Mouse (Mus musculus) fibroblast of lung, adult 2 months (primary cell): ENCODE results near the gene Ccdc177.
A peak's percentile ranks its signal among the peaks of the same experiment; 100 is the strongest.
"Not testable (repeated sequence)": the region's sequence is repeated elsewhere in the genome, so short reads cannot be mapped to it uniquely, and the experiment has no call there.

Experiments used
- DNase-seq: peaks from one replicate; pipeline ENCODE4 v3.0.0-alpha.2; 2011; ENCODE audit warnings: low read depth

Gene Ccdc177

DNA sequence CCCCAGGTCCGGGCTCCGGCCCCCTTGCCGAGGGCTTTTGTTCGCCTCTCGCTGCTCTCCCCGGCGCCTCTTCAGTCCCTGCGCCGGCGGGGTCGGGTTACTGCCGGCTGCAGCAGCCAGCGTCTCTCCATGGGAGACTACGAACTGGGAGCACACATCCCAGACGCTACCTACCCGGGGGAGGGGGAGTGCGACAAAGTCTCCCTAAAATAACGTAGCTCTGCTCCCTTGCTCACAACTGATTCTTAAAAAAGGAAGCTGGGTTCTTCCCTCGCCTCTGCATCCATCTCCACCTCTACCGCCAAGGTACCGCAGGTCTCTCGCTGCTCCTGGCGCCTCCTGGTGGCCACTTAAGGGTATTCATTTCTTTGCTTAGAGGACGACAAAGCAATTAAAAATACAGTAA, at the start of gene Ccdc177:
TSS of gene Ccdc177 (minus strand) at position 292 of the 406 bp plus-strand sequence.
- DNase-seq, result no peak

DNA sequence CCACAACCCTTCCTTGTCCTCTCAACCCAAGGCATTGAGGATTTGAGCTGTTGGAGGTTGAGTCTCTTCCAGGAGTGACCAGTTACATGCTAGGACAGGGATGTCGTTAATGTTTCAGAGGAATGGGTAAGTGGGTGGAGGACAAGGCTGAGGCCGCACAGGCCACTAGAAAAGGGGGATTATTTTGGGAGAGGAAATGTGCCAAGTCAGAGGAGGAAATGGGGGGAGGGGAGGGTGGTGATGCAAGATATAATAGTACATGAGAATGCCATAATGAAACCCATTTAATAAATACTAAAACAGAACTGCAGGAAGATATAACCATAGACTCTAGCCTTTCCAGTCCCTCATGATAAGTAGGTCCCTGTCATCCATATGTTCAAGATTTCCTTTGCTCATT, 49.5 kb upstream of the Ccdc177 start:
- DNase-seq, result no peak

DNA sequence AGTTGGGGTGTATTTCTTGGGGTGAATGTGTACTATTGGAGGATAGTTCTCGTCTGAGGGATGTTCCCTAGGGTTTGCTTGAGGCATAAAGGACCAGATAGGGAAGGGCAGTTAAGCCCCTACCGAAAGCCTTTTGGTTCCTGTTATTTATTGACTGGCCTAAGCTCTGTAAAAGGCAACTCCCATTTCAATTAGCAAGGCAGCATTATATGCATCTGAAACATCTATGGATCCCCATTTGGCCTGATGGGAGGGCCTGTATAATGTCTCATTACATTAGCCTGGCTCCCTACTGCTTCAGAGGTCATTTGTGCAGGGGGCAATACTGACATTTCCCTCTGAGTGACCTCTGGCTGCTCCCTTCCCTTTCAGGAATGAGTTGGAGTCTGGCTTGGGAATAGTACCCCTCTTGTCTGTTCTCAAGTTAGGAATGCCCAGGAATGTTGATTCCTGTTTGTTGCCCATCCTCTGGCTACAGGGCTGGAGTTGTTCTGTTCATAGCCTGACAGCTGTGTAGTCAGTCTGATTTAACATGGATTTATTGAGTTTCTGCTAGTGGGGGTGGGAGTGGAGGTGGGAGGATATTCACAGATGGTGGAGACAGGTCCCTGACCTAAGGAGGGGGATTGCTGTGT, 47.1 kb upstream of the Ccdc177 start:
- no peak for DNase-seq

DNA sequence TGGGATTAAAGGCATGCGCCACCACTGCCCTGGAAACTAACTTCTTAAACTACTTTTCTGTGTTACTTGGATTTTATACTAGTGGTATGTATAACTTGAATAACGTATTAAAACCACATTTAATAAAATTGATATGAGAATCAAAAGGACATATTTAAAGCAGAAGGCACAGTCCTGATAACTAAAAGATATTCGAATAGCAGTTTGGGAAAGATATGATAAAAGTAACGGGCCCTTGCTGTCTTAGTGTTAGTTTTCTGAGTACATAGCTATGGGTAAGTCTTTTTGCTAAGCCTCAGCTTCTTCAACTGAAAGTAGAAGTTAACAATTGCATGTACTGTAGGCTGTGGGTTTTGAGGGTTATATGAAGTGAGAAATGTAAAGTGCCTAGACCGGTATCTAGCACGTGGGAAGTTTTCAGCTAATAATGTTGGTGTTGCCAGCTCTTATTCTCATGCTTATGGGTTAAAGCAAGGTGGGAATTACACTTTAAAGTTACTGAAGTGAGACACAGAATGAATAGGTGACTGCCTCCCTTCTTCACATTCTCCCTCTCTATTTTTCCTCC, 44.5 kb upstream of the Ccdc177 start:
- no peak for DNase-seq

DNA sequence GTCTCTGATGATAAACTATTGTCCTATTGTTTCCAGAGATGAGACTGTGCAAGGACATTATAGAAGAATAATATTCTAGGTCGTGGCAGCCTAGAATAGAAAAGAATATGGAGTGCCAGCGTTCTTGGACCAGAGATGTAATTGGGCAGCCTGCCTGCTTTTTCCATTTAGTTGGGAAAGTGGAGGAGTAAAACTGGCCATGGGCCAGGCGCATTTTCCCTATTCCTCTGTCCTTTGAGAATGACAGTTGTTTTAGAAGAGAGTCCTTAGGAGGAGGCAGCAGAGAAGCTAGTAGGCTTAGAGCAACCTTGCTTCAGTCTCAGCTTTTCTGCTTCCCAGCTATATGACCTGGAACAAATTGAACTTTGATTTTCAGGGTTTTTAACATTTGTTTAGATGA, 43.4 kb upstream of the Ccdc177 start:
- no peak for DNase-seq

DNA sequence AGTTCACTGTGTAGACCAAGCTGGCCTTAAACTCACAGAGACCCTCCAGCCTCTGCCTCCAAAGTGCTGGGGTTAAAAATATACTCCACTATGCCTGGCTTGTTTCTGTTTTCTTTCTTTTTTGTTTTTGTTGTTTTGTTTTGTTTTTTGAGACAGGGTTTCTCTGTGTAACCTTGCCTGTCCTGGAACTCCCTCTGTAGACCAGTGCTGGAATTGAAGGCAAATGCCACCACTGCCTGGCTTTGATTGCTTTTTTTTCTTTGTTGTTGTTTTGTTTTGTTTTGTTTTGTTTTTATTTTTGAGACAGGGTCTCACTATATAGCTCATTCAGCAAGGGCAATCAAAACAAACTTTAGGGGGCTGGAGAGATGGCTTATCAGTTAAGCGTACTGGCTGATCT, 41.0 kb upstream of the Ccdc177 start:
- no peak for DNase-seq

DNA sequence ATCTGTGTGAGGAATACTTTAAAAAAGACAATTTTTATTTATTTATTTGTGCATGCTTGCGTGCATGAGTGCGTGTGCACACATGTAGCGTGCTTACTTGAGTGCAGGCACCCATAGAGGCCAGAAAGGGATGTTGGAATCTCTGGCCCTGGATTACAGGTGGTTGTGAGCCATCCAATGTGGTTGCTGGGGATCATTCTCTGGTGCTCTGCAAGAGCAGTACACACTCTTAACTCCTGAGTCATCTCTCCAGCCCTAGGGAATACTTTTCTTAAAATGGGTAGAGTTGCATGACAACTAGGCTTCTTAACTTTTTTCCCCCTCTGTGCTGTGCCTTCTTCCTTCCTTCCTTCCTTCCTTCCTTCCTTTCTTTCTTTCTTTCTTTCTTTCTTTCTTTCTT, 39.7 kb upstream of the Ccdc177 start:
- DNase-seq, result no peak

DNA sequence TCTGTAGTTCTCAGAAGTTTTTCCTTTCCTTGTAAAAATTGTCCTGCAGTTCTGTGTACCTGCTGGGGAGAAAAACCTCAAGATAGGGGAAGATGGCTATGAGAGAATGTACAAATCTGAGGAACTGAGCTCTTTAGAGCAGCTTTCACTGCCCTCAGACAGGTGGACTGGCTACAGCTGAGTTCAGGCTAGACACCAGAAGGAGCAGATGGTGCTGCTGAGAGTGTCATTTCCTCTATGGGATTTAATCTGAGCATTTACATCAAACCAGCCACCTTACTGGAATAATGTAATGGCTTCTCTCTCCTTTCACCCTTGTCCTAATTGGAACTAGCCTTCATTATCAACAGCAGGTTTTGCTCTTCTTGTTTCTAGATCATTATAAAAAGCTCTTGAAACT, 37.8 kb upstream of the Ccdc177 start:
- no peak for DNase-seq

DNA sequence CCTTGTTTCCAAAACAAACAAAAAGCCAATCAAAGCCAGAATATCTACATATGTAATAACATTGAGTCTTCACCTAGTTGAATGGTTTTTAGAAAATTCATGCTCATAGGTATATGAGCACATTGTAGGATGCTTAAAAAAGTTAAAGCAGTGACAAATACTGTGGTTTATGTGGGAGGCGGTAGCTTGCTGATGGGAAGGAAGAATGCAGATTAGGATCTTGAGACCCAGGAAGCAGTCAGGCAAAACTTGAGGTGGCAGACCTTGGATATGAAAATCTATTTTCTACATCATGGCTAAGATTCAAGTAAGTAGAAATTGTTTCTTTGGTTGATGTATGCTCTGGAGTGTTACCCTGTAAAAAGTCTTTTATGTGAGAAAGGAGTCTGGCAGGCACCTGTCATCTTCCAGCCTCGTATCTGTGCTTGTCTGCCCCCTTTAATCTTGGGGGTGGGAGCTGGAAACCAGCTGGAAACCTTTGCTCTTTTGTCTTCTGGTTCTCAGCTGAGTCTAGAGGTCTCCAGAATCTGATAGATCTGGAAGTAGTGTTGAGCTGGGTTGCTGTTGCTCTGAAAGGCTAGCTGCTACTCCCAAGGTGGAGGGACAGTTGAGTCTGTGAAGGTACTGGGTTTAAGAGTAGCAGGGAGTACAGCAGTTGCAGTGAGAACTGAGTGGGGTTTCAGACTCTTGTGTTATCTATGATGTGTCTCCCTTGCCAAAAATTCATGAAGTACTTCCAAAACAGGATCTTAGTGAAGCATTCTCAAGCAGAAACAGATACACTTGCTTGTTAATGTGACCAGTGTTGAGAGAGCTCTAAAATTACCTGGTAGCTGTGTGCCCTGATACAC, 34.7 kb upstream of the Ccdc177 start:
- DNase-seq, result no peak

DNA sequence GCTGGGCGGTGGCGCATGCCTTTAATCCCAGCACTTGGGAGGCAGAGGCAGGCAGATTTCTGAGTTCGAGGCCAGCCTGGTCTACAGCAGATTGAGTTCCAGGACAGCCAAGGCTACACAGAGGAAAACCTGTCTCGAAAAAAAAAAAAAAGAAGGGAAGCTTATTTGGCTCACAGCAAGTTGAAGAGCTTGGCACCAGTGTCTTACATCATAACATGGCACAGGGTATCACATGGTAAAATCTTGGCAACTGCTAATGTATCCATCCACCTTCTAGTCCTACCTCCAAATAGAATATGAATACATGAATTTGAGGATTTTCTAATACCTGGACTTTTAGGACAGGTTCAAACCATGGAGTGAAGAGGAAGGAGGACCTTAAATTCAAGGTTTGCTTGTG, 34.0 kb upstream of the Ccdc177 start:
- no peak for DNase-seq

DNA sequence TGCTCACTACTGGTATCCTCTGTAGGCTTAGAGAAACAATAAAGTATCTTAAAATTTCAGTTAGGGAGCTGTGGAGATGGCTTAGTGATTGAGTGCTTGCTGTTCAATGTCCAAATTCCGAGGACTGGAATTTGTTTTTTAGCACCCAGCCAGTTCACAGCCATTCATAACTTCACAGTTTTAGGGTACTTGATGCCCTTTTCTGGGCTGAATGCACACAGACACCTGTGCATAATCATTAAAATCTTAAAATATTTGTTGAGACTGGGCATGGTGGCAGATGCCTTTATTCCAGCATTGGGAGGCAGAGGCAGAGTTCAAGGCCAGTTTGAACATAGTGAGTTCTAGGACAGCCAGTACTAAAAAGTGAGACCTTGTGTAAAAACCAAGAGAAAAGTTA, 33.0 kb upstream of the Ccdc177 start:
- DNase-seq, result no peak

DNA sequence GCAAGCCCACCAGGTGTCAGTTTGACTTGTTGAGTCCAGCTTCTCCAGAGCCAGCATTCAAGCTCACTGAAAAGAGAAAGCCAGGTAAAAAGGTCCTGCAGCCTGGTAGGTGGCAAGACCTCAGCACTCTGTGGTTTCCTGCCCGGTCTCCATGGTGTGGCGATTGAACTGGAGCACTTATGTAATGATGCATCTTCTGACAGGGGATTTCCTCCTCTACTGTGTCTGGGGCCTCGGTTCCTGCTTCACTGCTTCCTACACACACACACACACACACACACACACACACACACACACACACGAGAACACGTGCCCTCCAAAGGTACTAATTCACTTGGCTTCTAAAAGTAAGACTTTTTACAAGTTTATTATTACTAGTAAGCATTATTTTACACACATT, 32.4 kb upstream of the Ccdc177 start:
- DNase-seq, result no peak

DNA sequence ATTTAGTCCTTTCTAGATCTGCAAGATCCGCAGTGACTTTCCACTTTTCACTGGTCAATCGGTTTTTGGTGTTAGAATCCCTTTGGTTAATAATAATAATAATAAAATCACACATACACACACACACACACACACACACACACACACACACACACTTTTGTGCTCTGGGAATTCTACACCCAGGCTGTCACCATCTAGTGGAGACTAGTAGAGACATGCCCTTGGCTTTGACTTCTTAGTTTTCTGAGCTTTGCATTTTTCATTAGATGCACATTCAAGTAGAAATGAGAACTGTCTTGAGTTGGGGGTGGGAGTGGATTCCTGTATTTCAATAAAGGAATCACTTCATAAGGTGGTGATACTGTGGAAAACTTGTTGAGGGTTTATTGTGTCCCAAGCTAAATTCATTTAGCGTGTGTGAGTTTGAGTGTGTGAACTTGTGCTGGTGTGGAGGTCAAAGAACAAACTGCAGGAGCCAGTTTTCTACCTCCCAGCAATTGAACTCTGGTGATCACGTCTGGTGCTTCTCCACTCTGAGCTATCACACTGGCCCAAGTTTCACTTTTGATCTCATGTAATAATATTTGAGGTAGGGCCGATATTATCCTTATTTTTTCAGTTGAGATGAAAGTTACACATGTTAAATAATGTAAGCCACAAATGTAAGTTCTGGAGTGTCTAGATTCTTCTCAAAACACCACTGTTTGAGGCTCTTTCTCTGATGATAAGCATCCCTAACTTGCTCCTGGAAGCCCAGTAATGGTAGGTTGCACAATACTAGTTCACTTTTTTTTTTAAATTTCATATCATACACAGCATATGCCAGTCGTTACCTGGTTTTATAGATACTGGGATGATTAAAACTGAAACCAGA, 31.3 kb upstream of the Ccdc177 start:
- DNase-seq, result no peak

DNA sequence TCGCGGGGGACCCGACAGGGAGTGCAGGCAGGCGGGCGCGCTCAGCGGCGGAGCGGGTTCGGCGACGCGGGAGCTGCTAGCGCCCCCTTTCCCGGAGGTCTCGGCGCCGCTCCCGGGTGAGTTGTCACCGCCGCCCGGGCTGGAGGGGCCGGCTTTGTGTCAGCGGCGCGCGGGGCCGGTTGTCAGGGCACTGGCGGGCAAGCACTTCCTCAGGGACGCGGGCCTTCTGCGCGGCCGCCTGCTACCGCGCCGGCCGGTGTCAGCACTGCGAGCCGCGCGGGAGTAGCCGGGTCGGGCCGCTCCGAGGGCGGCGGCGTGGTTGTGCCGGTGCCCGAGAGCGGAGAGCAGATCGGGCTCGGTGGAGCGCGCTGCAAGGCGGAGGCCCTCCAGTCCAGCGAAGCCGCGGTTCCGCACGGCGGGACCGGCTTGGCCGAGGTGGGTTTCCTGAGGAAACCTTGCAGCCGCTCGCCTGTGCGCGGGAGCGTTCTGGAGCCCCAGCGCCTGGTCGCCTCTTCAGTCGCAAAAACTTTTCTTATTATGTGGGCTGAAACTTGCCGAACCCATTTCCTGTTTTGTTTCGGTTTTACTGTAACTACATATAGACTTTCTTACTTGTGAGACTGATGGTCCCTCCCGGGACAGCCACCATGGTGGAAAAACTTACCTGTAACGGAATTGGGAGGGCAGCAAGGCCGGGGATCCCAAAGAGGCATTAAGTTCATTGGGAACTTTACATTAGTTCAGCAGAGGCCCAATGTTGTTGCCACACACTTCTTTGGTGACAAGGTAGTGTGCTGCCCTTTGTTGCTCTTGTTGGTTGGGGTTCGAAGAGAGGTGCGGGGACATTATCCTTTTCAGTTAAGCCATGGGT, 30.4 kb upstream of the Ccdc177 start:
- DNase-seq, result no peak

DNA sequence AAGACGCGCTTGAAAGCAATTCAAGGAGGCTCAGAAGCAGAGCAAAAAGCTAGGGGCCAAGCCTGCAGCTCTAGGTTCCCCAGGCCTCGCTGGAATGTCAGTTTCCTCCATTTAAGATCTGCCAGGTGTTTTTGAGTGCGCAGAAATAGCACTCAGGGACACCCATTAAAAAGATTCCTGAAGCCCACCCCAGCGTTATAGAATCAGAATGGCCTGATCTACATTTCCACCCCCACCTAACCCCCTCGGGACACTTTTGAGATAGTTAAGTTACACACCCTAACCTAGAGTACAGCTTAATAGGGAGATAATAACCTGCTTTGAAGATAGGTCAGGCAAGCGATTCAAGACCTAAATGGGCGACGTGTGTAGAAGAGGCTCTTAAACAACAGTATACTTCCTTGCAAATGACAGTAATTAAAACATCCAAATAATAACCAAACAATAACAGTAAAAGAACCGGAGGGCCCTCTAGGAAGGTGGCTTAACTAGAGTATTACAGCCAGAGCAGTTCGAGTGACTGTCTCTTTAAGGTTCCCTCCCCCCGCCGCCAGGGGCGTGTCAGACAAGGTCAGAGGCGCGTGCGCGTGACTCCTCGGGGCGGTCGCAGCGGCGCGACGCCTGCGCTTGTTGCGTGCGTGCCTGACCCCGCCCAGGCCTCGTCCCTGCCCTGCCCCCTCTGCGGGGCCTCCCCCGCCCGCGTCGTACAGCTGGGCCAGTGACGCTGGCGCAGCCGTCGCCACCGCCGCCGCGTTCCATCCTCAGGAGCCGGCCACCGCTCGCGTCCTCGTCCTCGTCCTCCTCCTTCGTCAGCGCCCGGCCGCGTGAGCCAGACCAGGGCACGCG, 29.6 kb upstream of the Ccdc177 start, which contains the start of gene Susd6:
TSS of gene Susd6 (plus strand) at position 662 of the 846 bp plus-strand sequence.
- peak; percentile 91 for DNase-seq

DNA sequence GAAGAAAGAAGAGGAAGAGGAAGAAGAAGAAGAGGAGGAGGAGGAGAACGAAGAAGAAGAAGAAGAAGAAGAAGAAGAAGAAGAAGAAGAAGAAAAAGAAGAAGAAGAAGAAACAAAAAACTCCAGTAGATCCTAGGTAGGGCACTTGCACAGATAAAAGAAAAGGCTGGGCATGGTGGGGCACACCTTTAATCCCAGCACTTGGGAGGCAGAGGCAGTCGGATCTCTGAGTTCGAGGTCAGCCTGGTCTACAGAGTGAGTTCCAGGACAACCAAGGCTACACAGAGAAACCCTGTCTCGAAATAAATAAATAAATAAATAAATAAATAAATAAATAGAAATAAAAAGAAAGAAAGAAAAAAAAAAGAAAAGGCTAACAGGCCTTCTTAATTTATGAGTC, 28.8 kb upstream of the Ccdc177 start:
- not testable (repeated sequence) for DNase-seq

DNA sequence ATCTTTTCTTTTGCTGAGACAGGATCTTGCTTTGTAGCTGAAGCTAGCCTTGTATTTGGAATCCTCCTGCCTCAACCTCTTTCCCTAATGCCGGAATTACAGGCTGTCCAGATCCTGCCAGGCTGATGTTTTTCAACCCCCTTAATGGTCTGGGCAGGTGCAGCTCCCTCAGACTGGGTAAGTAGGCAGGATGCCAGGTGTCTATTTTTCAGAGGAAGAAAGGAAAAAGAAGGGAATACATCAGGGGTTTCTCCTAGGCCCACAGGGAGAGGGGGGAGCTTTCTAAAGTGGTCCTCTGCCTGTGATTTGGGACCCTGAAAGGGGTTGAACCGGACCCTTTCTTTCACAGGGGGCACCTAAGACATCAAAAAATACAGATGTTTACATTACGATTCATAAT, 27.7 kb upstream of the Ccdc177 start:
- no peak for DNase-seq

DNA sequence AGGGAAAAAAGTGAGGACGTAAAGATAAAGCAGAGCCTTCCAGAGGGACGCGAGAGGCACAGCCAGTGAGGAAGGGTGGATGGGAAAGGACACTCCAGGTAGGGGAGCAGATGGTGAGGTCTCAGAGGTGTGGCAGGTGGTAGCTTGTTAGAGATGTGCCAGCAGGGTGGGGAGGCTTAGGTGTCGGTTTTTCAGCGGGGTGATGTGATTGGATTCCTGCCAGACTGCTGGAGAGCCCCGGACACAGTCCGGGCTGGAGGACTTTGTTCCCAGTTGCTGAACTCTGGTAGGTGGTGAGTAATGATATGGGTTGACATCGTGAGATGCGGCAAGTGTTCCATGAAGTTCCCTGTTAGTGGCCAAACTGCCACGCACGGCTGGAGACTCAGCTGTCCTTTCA, 27.1 kb upstream of the Ccdc177 start:
- no peak for DNase-seq

DNA sequence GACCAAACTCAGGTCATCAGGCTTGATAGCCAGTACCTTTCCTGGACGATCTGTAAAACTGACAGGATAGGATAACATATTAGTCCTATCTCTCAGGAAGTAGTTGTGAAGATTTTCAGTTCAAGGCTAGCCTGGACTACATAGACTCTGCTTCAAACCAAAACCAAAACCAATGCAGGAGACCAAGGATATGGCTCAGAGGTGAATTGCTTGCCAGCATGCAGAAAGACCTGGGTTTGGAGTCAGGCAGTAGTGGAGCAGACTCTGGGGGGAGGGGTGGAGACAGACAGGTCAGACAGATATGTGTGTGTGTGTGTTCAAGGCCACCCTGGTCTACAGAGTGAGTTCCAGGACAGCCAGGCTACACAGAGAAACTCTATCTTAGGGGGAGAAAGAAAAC, 26.1 kb upstream of the Ccdc177 start:
- DNase-seq, result no peak

DNA sequence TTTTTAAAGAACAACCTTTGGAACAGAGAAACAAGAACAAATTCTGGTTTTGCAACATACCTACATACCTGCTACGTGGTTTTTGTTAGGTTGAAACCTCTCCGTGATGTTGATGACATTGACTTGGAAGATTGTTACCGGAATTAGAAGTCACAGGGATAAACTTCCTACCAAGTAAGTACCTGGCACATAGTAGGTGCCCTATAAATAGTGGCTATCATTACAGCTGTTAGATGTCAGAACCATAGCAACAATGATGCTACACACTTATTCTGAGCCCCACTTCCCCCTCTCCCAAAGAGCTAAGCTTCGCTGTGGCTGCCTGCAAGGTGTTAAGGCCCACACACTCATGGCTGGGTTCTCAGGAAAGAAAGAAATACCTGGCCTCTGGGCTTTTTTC, 25.1 kb upstream of the Ccdc177 start:
- no peak for DNase-seq
